30 mouse cellular contexts compared by ENCODE assay signal in the genomic region with DNA sequence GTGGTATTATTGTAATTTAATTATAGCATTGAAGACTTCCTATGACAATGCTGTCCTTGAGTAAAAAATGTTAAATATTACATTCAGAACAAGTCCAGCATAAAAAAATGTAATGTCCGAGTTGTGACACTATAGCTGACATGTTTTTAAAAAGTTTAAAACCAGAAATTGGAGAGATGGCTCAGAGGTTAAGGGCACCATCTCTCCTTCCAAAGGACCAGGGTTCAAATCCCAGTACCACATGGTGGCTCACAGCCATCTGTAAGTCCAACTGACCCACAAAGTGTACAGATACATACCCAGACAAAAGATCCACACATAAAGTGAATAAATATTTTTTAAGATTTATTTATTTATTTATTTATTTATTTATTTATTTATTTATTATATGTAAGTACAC.
"Had no signal": no experiment of that assay in that cellular context is flagged by ENCODE, and none has a peak within 500 bp of the region (broad histone marks: within the 10 kb centered on the region; RNA-seq: fewer than 3 reads in every experiment).

No protein-coding gene starts in this region.

- ATAC-seq: liver, embryonic 12.5 days; liver, postnatal 0 days; lung, postnatal 0 days; midbrain, embryonic 13.5 days; midbrain, embryonic 16.5 days had no signal

- H3K4me2 ChIP-seq: limb, embryonic 12.5 days; limb, embryonic 13.5 days; limb, embryonic 15.5 days; liver, embryonic 11.5 days; liver, embryonic 12.5 days; liver, embryonic 13.5 days; liver, embryonic 15.5 days; lung, embryonic 14.5 days; lung, embryonic 15.5 days; midbrain, embryonic 12.5 days; midbrain, embryonic 13.5 days; neural tube, embryonic 12.5 days had no signal

- DNase-seq: left cerebral cortex, postnatal 4 days; liver; liver, embryonic 13.5 days; liver, postnatal 0 days; lung, adult 18-20 months; lung, adult 2 months; lung, embryonic 14.5 days; lung, postnatal 10 days; lung, postnatal 14 days; lung, postnatal 36 days; lung, postnatal 4 days; midbrain, embryonic 14.5 days had no signal

- H3K4me3 ChIP-seq: limb, embryonic 10.5 days; limb, embryonic 12.5 days; limb, embryonic 13.5 days; limb, embryonic 15.5 days; liver, embryonic 12.5 days; liver, embryonic 13.5 days; liver, embryonic 15.5 days; lung, embryonic 15.5 days; megakaryocyte, embryonic 14.5 days; midbrain, embryonic 10.5 days; midbrain, embryonic 12.5 days; midbrain, embryonic 13.5 days; myocyte; neural tube, embryonic 12.5 days had no signal

- H3K9me3 ChIP-seq: limb, embryonic 10.5 days; limb, embryonic 12.5 days; limb, embryonic 13.5 days; limb, embryonic 15.5 days; liver, embryonic 12.5 days; liver, embryonic 13.5 days; liver, embryonic 15.5 days; lung, embryonic 15.5 days; megakaryocyte, embryonic 14.5 days; midbrain, embryonic 10.5 days; midbrain, embryonic 12.5 days; midbrain, embryonic 13.5 days; neural tube, embryonic 12.5 days had no signal

- H3K9ac ChIP-seq: limb, embryonic 12.5 days; limb, embryonic 13.5 days; limb, embryonic 15.5 days; liver, embryonic 12.5 days; liver, embryonic 13.5 days; liver, embryonic 14.5 days; liver, embryonic 15.5 days; liver, postnatal 0 days; lung, embryonic 14.5 days; lung, embryonic 15.5 days; midbrain, embryonic 12.5 days; midbrain, embryonic 13.5 days; neural tube, embryonic 12.5 days had no signal

- H3K27me3 ChIP-seq: limb, embryonic 12.5 days; limb, embryonic 13.5 days; limb, embryonic 15.5 days; liver, embryonic 12.5 days; liver, embryonic 13.5 days; liver, embryonic 15.5 days; lung, embryonic 15.5 days; megakaryocyte, embryonic 14.5 days; midbrain, embryonic 12.5 days; midbrain, embryonic 13.5 days; neural tube, embryonic 12.5 days had no signal

- H3K4me1 ChIP-seq: limb, embryonic 10.5 days; limb, embryonic 12.5 days; limb, embryonic 13.5 days; limb, embryonic 15.5 days; lung, embryonic 15.5 days; midbrain, embryonic 10.5 days; midbrain, embryonic 12.5 days; midbrain, embryonic 13.5 days; neural tube, embryonic 12.5 days had no signal

- H3K27ac ChIP-seq: limb, embryonic 10.5 days; limb, embryonic 12.5 days; limb, embryonic 13.5 days; limb, embryonic 15.5 days; liver, embryonic 12.5 days; liver, embryonic 14.5 days; liver, embryonic 15.5 days; lung, embryonic 15.5 days; macrophage; midbrain, embryonic 10.5 days; midbrain, embryonic 12.5 days; midbrain, embryonic 13.5 days; neural tube, embryonic 12.5 days had no signal
